Mouse (Mus musculus) brain, embryonic 18.5 days (tissue): ENCODE results near the gene Rfx2.

ENCODE experiments used
- DNase-seq: peaks from one replicate; pipeline ENCODE4 v3.0.0-alpha.2; 2012; ENCODE audit warnings: low read depth, low spot score

Rfx2 gene

DNA sequence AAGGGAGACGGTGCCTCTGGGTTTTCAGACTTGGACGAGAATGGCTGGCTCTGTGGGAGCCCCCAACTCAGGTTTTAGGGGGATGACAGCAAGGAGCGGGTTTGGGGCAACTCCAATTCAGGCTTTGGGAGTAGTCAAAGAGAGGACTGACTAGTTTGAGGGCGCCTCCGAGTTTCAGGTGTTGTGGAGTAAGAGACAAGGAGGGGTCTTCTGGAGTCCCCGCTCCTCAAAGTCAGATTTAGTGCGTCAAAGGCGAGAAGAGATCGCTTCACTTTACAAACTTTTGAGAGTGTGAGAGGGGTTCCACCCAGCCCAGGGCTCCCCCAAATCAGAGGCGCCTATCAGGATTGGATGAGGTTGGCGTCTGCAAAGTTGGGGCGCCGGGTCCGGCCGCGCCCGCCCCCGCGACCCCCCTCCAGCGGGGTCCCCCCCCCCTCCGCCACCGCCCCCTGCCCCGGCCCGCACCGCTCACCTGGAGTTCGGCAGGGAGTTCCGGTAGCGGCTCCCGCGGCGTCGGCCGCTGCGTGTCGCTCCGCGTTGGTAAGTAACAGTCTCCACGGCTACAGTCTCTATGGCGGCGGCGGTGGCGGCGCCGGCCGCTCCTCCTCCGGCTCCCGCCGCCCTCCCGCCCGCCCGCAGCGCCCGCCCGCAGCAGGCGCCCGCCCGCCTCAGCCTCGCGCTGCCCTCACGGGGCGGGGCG is at the start of gene Rfx2:
Gene Rfx2, minus strand, starts transcription at position 603 of the 700 bp plus-strand sequence.
- no peak for DNase-seq

DNA sequence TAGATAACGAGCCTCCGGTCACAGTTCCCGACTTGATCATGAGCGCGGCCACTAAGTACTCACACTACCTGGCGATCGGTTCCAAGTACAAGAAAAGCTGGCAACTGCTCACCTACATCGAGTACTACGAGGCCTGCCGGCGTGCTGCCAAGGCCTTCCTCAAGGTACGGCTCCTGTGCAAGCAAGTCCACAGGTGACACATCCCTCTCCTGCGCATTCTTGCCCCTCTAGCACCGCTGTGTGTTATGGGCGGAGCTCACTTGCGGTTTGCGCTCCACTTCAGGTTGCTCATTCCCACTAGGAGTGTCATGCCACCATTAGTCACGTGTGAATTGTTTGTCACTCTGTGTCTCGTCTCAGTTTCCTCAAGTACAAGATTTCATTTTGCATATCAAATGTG is 46.6 kb upstream of the Rfx2 start:
- no peak for DNase-seq

DNA sequence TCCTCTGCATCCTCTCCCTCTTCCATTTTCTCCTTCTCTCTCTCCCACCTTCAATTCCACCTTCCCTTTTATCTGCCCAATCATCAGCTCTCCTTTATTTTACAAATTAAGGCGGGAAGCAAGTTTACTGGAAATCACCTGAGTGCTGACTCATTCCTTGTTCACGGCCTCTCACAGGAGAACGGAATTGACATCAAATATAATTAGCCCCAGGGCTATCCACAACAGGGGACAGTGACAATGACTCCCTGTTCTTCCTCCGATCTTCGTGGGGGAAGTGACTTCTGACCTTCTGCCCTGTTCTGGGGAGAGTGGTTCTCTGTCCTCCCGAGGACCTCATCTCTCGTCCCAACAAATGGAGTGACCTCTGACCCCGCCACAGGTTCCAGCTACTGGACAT is 46.2 kb upstream of the Rfx2 start:
- DNase-seq = no peak

- no peak for DNase-seq
Measured at GRCm38 (mm10) chr17:56876465-56876864, 45.7 kb upstream of the Rfx2 start.

- no peak for DNase-seq
Measured at GRCm38 (mm10) chr17:56874936-56875651, 44.3 kb upstream of the Rfx2 start, which contains the start of gene 1700061G19Rik. Gene 1700061G19Rik, plus strand, starts transcription at chr17:56875477.

DNA sequence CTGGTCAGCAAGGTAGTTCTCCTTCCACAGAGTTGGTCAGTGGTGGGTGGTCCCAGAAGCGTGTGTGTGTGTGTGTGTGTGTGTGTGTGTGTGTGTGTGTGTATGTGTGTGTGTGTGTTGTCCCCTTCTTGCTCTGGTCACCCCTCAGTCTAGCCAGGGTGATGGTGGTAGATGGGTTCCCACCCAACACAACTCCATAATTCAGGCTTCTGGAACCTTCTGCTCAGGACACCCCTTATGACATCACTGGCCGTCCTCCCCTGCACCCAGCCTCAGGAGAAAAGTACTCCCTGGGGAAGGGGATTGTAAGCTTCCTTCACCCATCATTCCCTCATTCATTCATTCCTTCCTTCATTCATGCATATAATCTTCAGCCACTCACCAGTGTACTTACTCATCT is 43.4 kb upstream of the Rfx2 start, which contains the start of gene Acsbg2:
Gene Acsbg2, minus strand, starts transcription at position 211 of the 400 bp plus-strand sequence.
- DNase-seq = no peak

GRCm38 (mm10) chr17:56872512-56872911 is 41.7 kb upstream of the Rfx2 start:
- DNase-seq = no peak

- DNase-seq = no peak
Measured at GRCm38 (mm10) chr17:56871767-56872166, 41.0 kb upstream of the Rfx2 start.

DNA sequence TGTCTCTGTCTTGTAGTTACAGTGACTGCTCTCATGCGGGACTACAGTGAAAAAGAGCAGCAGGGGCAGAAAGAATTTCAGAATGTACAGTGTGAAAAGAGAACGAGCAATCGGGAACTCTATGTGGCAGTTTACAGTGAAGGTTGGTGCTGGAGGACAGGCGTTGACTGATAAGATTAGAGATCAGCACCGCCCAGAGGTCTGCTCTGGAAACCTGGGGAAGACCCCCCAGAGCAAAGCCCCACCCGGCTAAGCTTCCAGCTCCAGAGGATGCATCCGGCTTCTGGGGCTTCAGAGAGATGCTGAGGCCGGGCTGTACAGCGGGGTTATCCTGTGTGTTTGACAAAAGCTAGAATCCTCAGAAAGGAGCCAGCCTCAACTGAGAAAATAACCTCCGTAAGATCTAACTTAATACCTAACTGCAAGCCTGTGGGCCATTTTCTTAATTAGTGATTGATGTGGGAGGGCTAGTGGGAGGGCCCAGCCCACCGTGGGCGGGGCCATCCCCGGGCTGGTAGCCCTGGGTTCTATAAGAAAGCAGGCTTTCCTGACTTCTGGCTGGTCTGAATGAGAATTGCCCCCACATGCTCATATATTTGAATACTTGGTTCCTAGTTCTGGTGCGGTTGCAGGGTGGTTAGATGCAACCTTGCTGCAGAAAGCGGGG is 39.6 kb upstream of the Rfx2 start:
- no peak for DNase-seq

GRCm38 (mm10) chr17:56869481-56869977 is 38.7 kb upstream of the Rfx2 start:
- DNase-seq = no peak

DNA sequence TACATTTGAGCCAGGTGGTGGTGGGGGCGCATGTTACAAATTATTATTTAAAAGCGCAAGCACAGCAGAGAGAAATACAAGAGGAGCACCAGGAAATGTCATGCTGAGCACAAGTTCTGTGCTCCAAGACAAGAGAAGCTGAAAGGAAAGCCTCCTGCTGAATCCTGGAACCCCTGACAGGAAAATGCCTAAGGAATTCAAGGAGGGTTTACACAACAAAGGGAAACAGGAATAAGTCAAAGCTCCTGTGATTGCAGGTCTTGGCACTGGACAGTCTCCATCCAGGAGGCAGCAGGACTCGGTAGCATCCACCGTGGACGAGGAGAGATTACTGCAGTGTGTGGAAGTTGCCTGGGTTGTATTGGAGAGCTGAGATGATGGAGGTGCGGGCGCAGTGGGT is 35.3 kb upstream of the Rfx2 start:
- DNase-seq = no peak

DNA sequence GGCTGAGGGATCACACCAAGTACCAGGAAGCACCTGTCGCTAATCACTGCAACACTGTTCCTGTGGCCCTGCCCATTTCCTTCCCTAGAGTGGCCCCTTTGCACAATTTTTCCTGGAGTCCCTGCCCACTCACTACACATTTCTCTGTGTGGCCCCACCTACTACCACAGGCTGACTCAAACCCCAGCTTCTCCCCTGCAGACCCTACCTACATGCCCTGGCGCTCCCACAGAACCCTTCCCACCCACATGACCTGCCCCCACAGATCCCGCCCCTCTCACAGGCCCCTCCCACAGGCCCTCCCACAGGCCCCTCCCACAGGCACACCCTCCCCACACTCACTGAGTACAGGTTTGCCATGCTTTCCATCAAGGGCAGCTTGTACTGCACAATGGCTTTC is 30.4 kb upstream of the Rfx2 start:
- DNase-seq = no peak

DNA sequence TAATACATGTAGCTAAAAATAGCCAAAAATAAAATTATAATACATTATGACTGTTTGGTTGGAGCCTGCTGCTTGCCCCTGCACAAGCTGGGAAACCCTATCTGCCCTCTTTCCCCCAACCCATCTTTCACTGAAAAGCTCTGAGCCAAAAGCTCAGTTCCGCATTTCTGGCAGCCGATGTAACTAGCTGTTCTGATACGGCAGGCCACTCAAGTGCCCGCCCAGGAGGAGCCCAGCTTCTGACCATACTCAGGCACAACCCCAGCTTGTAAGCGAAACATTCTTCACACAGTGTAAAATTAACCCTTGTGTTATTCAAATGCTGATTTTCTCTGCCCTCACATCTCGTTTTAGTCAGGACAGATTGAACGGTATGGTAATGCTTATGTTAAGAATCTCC is 28.1 kb upstream of the Rfx2 start:
- no peak for DNase-seq

DNA sequence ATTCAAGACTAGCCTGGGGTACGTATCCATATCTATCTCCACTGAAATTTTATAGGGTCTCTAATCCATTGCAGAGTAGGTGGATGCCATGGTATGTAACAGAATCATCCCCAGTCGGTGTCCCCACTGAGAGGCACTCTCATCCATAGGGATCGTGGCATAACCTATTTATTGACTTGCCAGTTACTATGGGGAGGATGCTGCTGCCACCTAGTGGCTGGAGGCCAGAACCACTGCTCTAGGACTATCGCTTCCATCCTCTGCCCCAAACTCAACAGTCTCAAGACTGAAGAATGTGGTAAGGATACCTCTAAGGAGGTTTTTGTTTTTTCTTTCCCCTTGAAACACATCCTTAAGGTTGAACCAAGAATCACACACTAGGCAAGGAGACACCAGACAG is 27.4 kb upstream of the Rfx2 start:
- no peak for DNase-seq

DNA sequence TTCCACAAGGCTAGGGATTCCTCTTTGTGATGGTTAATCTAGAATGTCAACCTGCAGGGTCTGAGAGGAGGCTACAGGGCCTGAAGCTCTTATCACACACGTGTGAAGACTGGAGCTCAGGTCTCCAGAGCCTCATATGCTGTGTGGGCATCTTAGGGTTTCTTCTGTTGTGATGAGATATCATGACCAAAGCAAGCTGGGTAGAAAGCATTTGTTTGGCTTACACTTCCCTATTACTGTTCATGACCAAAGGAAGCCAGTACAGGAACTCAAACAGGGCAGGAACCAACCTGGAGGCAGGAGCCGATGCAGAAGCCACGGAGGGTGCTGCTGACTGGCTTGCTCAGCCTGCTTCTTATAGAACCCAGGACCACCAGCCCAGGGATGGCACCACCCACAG is 24.6 kb upstream of the Rfx2 start:
- DNase-seq = no peak

DNA sequence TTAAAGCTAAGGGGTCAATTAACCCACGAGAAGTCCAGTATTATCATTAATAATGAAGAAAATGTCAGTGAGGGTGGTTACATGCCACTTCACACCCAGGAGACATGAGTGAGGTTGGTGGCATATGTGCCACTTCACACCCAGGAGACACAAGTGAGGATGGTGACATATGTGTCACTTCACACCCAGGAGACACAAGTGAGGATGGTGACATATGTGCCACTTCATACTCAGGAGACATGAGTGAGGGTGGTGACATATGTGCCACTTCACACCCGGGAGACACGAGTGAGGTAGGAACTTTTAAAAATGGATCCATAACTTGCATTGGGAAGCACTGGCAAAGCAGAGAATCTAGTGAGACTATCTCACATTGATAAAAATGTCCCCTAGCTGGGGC is 20.4 kb upstream of the Rfx2 start:
- DNase-seq = no peak

GRCm38 (mm10) chr17:56849710-56850109 is 18.9 kb upstream of the Rfx2 start:
- no peak for DNase-seq

DNA sequence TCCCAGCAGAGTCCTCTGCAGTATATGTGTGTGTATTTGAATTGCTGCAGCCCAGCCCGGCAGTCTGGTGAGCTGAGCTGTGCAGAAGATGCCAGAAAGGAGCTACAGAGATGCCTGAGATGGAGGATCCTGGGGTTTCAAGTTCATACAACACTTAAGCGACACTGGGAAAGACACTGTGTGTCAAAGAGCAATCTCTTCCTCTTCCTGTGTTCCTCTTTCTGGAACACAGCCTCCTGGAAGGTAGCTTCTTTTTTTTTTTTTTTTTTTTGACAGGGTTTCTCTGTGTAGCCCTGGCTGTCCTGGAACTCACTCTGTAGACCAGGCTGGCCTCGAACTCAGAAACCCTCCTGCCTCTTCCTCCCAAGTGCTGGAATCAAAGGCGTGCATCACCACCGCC is 18.0 kb upstream of the Rfx2 start:
- DNase-seq = no peak

DNA sequence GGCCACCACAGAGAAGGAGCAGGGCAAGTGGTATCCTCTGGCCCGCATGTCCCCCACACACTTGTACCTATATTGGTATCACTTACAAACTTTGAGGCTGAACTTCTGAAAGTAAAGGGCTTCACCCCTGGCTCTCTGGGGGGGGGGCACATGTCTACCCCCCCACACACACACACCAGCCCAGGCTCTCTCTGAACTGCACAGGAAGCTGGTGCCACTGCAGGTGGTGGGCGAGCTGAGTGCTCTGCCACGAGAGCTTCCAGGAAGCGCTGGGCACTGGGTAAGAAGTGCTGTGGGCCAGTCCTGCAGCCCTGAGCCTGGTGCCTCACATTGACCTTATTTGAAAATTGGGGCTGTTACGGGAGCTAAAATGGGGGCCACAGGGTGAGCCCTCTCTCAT is 12.9 kb upstream of the Rfx2 start:
- no peak for DNase-seq

DNA sequence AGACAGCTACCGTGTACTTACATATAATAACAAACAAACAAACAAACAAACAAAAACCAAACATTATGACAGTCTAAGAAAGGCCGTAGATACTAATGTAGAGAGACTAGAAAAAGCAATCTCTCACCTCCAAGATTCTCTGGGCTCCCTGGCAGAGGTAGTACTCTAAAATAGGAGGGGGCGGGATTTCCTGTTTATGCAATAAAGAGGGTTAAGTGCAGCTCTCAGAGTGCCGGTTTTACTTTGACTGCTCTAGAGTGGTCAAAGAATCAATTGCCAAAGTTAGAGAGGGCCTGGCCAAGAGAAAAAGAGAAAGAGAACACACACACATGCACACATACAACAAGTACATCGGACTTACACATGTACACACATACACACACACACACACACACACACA is 11.4 kb upstream of the Rfx2 start:
- no peak for DNase-seq

- DNase-seq = no peak
Measured at GRCm38 (mm10) chr17:56840524-56840923, 9.7 kb upstream of the Rfx2 start.

DNA sequence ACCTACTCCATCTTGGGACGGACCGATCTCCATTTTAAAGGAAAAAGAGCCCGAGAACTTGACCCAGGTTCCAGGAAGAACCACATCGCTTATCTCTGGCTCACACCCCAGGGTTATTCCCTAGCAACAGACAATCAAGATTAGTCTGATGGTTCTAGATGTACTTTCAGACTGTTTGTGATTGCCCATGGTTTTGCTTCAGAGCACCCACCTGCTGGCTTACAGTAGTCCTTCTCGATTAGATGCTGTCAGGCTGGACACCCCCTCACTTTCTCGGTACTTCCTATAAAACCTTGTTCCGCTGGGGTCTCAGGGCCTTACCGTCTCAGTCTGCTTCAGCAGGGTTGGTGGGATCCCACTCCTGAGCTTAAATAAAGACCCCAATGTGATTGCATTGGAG is 5.5 kb upstream of the Rfx2 start:
- DNase-seq = no peak

DNA sequence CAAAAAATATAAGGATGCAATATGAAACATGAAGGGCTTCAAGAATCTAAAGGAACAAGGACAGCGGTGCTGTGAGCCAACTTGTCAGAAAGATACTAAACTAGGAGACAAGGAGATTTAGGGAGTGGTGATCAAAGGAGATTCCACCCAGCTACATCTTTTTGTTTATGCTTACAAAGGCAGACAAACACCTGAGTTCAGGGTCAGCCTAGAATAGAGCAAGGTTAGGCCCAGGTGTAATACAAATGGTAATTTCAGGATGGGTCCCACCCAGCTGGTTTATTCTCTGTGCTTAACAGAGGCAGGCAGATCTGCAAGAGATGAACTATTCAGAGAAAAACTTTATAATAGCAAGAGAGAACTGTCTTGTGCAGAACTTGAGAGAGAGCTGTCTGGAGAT is 2.6 kb upstream of the Rfx2 start:
- DNase-seq = no peak
